Mouse (Mus musculus) embryonic facial prominence, embryonic 10.5 days (tissue): ENCODE results near the gene Ppil1. TPM values are rescaled to one million over a fixed set of nuclear protein-coding genes. Genes with fewer than 3 reads are reported as not detected.

ENCODE experiments used
- DNase-seq: peaks from one replicate; pipeline ENCODE4 v3.0.0-alpha.2; 2017; ENCODE audit warnings: low spot score
- H3K27ac ChIP-seq: fragments of 300-500 bp; sonication (generic); replicated peaks from 2 replicates; pipeline ENCODE4 v1.5.1; 2016; ENCODE audit warnings: mild to moderate bottlenecking
- H3K27me3 ChIP-seq: fragments of 300-500 bp; sonication (generic); replicated peaks from 2 replicates; pipeline ENCODE4 v1.6.1; 2016; ENCODE audit warnings: low read depth, mild to moderate bottlenecking; ENCODE audit not compliant: poor library complexity, severe bottlenecking
- H3K36me3 ChIP-seq: fragments of 300-500 bp; sonication (generic); replicated peaks from 2 replicates; pipeline ENCODE4 v1.6.1; 2016; ENCODE audit warnings: mild to moderate bottlenecking, moderate library complexity
- H3K4me1 ChIP-seq: fragments of 300-500 bp; sonication (generic); 2 replicates; pipeline ENCODE4 v1.6.1; 2016
- H3K4me3 ChIP-seq: fragments of 300-500 bp; sonication (generic); 2 replicates; pipeline ENCODE4 v1.5.1; 2016; ENCODE audit warnings: mild to moderate bottlenecking, moderate library complexity
- H3K9me3 ChIP-seq: fragments of 300-500 bp; sonication (generic); 2 replicates; pipeline ENCODE4 v1.6.1; 2016; ENCODE audit warnings: mild to moderate bottlenecking
- WGBS: fragments of 180-500 bp; shearing (Covaris S2); methylation state at CpG from one replicate; pipeline ENCODE4 v1.1.7; 2016; 5-methylcytosine and 5-hydroxymethylcytosine counted together
- polyA plus RNA-seq: library from polyadenylated mRNA; unstranded; fragments of >200 nt; fragmentation: Nextera tagmentation; extraction: Ambion mirVana; gene quantifications from 2 replicates; pipeline ENCODE4 v1.2.1, GENCODE M21; 2016

Gene Ppil1
- polyA plus RNA-seq, 1 experiment from 2014 or later, result 219 TPM

- WGBS, result 93% methylated on average over 6 of the region's 6 CpGs
- Histone ChIP-seq H3K9me3 (no peaks in the 10 kb centered on the region), H3K36me3 (peaks cover 52% of the 10 kb centered on the region), H3K27me3 (no peaks in the 10 kb centered on the region), H3K4me3 (no peak overlapping the region), H3K4me1 (peaks cover 60% of the 10 kb centered on the region), H3K27ac (no peak overlapping the region)
- no peak for DNase-seq
Observed at GRCm38 (mm10) chr17:29301421-29301820, 37.4 kb upstream of the Ppil1 start.

- H3K4me3 ChIP-seq, result no peak overlapping the region
- 95% methylated on average over 7 of the region's 7 CpGs for WGBS
- H3K27ac ChIP-seq, result no peak overlapping the region
- DNase-seq, result no peak
- H3K9me3 ChIP-seq, result no peaks in the 10 kb centered on the region
- peaks cover 60% of the 10 kb centered on the region for H3K4me1 ChIP-seq
- H3K36me3 ChIP-seq, result peaks cover 53% of the 10 kb centered on the region
- H3K27me3 ChIP-seq, result no peaks in the 10 kb centered on the region
Observed at GRCm38 (mm10) chr17:29300926-29301325, 36.9 kb upstream of the Ppil1 start.

- Histone ChIP-seq H3K27ac (no peak overlapping the region), H3K9me3 (no peaks in the 10 kb centered on the region), H3K36me3 (peaks cover 70% of the 10 kb centered on the region), H3K27me3 (no peaks in the 10 kb centered on the region), H3K4me3 (no peak overlapping the region), H3K4me1 (peaks cover 50% of the 10 kb centered on the region)
- 94% methylated on average over 4 of the region's 4 CpGs for WGBS
- no peak for DNase-seq
Observed at GRCm38 (mm10) chr17:29299282-29299681, 35.3 kb upstream of the Ppil1 start.

GRCm38 (mm10) chr17:29297813-29298212 lies 33.8 kb upstream of the Ppil1 start:
- 84% methylated on average over 6 of the region's 6 CpGs for WGBS
- Histone ChIP-seq H3K4me3 (no peak overlapping the region), H3K36me3 (peaks cover 84% of the 10 kb centered on the region), H3K27me3 (no peaks in the 10 kb centered on the region), H3K27ac (peak overlapping the region; percentile 48; the same call in 1 of the 2 replicates), H3K9me3 (no peaks in the 10 kb centered on the region), H3K4me1 (peaks cover 35% of the 10 kb centered on the region)
- DNase-seq, result no peak

DNA sequence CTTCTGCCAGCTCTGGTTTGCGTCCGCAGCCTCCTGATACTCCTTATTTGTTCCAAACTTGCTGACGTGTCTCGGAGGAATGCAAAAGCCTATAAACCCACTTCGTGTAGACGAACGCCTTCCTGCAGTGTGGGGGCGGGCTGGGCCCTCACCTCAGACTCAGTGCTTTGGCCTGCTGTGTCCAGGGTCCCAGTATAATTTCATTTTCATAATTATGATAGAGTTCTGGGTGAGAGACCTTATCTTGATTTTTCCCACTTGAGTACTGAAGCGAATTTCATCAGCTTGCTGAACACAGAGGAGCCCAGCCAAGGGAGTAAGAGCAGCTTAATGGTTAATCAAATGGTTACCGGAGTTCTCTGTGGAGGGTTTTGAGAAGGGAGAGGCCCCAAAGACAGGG lies 33.3 kb upstream of the Ppil1 start:
- Histone ChIP-seq H3K36me3 (peaks cover 85% of the 10 kb centered on the region), H3K4me3 (no peak overlapping the region), H3K4me1 (peaks cover 30% of the 10 kb centered on the region), H3K27me3 (no peaks in the 10 kb centered on the region), H3K27ac (peak overlapping the region; percentile 48; the same call in 1 of the 2 replicates), H3K9me3 (no peaks in the 10 kb centered on the region)
- 61% methylated on average over 10 of the region's 10 CpGs for WGBS
- no peak for DNase-seq

DNA sequence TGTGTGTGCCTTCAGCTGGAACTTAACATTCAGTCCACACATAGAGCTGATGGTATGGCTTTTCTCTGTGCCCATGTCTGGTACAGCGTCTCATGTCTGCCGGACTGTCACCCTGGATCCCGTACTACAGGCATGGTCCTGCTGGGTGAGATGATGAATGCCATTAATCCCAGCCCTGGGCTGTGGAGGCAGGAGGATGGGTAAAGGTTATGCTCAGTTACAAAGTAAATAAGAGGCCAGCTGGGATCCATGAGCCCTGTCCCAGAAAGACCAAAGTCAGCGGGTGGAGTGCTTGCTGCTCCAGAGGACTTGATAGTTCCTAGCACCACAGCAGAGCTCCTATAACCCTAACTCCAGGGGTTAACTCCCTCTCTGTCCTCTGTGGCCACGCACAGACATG lies 31.8 kb upstream of the Ppil1 start:
- no peak for DNase-seq
- H3K27me3 ChIP-seq, result no peaks in the 10 kb centered on the region
- H3K27ac ChIP-seq, result no peak overlapping the region
- H3K4me1 ChIP-seq, result peaks cover 26% of the 10 kb centered on the region
- 71% methylated on average over 5 of the region's 5 CpGs for WGBS
- no peaks in the 10 kb centered on the region for H3K9me3 ChIP-seq
- H3K4me3 ChIP-seq, result no peak overlapping the region
- H3K36me3 ChIP-seq, result peaks cover 80% of the 10 kb centered on the region

GRCm38 (mm10) chr17:29293807-29294605 lies 30.0 kb upstream of the Ppil1 start:
- H3K4me1 ChIP-seq, result peaks cover 26% of the 10 kb centered on the region
- H3K27me3 ChIP-seq, result no peaks in the 10 kb centered on the region
- no peak for DNase-seq
- 80% methylated on average over 9 of the region's 9 CpGs for WGBS
- H3K36me3 ChIP-seq, result peaks cover 66% of the 10 kb centered on the region
- H3K4me3 ChIP-seq, result no peak overlapping the region
- H3K27ac ChIP-seq, result no peak overlapping the region; the same call in 1 of the 2 replicates
- H3K9me3 ChIP-seq, result no peaks in the 10 kb centered on the region

DNA sequence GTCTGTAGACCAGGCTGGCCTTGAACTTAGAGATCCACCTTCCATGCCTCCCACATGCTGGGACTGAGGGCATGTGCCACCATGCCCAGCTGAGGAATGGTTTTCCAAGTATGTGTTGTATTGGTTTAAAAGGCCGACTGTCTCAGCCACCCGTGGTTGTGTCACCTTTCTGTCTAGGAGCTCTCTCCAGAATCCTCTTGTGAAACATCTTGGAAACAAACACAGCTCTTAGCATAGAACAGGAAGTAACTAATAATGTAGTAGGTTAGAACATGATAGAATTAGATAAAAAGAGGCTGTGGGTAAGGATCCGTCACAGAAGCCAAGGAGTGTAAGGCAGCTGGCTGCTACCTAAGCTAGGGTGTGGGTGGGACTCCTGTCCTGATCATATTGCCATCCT lies 29.0 kb upstream of the Ppil1 start:
- Histone ChIP-seq H3K9me3 (no peaks in the 10 kb centered on the region), H3K4me1 (peaks cover 26% of the 10 kb centered on the region), H3K36me3 (peaks cover 56% of the 10 kb centered on the region), H3K27ac (no peak overlapping the region), H3K4me3 (no peak overlapping the region), H3K27me3 (no peaks in the 10 kb centered on the region)
- WGBS, result 89% methylated on average over 3 of the region's 3 CpGs
- DNase-seq, result no peak

DNA sequence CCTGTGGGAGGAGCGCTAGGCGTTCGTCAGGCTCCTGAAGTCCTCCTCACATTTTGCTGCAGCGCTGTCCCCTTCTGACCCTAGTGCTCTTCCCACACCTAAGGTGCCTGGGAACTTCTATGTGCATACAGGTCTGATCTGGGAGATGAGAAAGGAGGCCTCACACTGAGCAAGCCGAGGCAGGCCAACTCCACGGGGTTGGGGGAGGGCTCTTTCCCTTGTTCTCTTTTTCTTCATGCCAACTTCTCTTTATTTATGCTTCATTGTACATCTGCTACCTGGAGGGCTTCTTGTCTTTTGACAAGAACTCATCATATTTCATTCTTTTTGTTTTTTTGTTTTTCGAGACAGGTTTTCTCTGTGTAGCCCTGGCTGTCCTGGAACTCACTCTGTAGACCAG lies 27.8 kb upstream of the Ppil1 start:
- no peak for DNase-seq
- no peaks in the 10 kb centered on the region for H3K27me3 ChIP-seq
- H3K9me3 ChIP-seq, result no peaks in the 10 kb centered on the region
- H3K36me3 ChIP-seq, result peaks cover 50% of the 10 kb centered on the region
- H3K27ac ChIP-seq, result no peak overlapping the region
- 89% methylated on average over 7 of the region's 7 CpGs for WGBS
- H3K4me1 ChIP-seq, result peaks cover 15% of the 10 kb centered on the region
- H3K4me3 ChIP-seq, result no peak overlapping the region

DNA sequence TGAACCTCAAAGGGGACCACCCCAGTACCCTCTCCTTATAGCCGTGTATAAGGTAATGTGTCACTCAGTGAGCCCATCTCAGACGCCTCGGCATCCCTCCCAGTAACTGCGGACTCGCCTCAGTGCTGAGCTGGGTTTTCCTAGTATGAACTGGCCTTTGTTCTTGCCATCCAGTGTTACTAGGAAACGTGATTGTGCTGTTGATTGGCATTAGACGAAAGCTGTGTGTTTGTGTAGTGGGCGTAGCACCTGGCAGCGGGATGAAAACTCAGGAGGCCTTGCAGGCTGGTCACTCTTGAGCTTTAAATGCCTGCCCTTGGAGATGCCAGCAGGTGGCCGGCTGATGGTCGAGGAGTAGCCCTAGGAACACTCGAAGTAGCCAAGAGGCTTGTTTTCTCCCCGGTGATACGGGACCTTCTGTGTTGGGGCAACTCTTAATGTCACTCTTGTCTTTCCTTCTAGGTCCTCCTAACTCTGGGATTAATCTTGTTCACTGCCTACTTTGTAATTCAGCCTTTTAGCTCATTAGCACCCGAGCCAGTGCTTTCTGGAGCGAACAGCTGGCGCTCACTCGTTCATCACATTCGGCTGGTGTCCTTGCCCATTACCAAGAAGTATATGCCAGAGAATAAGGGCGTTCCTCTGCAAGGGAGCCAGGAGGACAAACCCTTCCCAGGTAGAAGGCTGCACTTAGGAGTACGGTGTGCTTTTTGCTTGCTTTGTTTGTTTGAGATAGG lies 18.4 kb upstream of the Ppil1 start:
- Histone ChIP-seq H3K27ac (no peak overlapping the region), H3K4me3 (no peak overlapping the region), H3K9me3 (peaks cover 2% of the 10 kb centered on the region; the same call in 1 of the 2 replicates), H3K36me3 (peaks cover 51% of the 10 kb centered on the region), H3K4me1 (peaks cover 11% of the 10 kb centered on the region), H3K27me3 (no peaks in the 10 kb centered on the region)
- DNase-seq, result no peak
- WGBS, result 76% methylated on average over 21 of the region's 21 CpGs

GRCm38 (mm10) chr17:29281541-29281940 lies 17.6 kb upstream of the Ppil1 start:
- no peaks in the 10 kb centered on the region for H3K27me3 ChIP-seq
- H3K4me1 ChIP-seq, result peaks cover 16% of the 10 kb centered on the region
- H3K27ac ChIP-seq, result no peak overlapping the region
- no peak for DNase-seq
- peaks cover 2% of the 10 kb centered on the region; the same call in 1 of the 2 replicates for H3K9me3 ChIP-seq
- H3K4me3 ChIP-seq, result no peak overlapping the region
- 90% methylated on average over 5 of the region's 5 CpGs for WGBS
- peaks cover 47% of the 10 kb centered on the region for H3K36me3 ChIP-seq

GRCm38 (mm10) chr17:29280422-29280821 lies 16.4 kb upstream of the Ppil1 start:
- no peak overlapping the region for H3K4me3 ChIP-seq

GRCm38 (mm10) chr17:29273889-29274288 lies 9.9 kb upstream of the Ppil1 start:
- peaks cover 34% of the 10 kb centered on the region for H3K4me1 ChIP-seq
- H3K36me3 ChIP-seq, result no peaks in the 10 kb centered on the region; the same call in 1 of the 2 replicates
- H3K27ac ChIP-seq, result no peak overlapping the region
- no peaks in the 10 kb centered on the region for H3K9me3 ChIP-seq
- H3K4me3 ChIP-seq, result no peak overlapping the region
- DNase-seq, result no peak
- 84% methylated on average over 11 of the region's 11 CpGs for WGBS
- no peaks in the 10 kb centered on the region for H3K27me3 ChIP-seq

More at GRCm38 (mm10) chr17:29280422-29280821, 16.4 kb upstream of the Ppil1 start:
- Histone ChIP-seq H3K4me1 (peaks cover 16% of the 10 kb centered on the region), H3K9me3 (no peaks in the 10 kb centered on the region; the same call in 1 of the 2 replicates), H3K27ac (no peak overlapping the region), H3K27me3 (no peaks in the 10 kb centered on the region), H3K36me3 (peaks cover 36% of the 10 kb centered on the region)
- WGBS, result 91% methylated on average over 5 of the region's 5 CpGs
- no peak for DNase-seq
